Mouse (Mus musculus) testis, adult 2 months (tissue): ENCODE results near the gene Ndfip2. TPM values are rescaled to one million over a fixed set of nuclear protein-coding genes. Genes with fewer than 3 reads are reported as not detected.

Experiments used
- H3K27ac ChIP-seq: fragments of 200-500 bp; 2 replicates; pipeline ENCODE4 v1.5.1; 2012; ENCODE audit warnings: low read depth, low read length; ENCODE audit not compliant: control insufficient read depth, insufficient read depth
- H3K27me3 ChIP-seq: fragments of 200-500 bp; 2 replicates; pipeline ENCODE4 v1.6.1; 2012; ENCODE audit warnings: mild to moderate bottlenecking, low read length, moderate library complexity; ENCODE audit not compliant: control insufficient read depth, insufficient read depth
- H3K36me3 ChIP-seq: fragments of 200-500 bp; 2 replicates; pipeline ENCODE4 v1.6.1; 2012; ENCODE audit warnings: mild to moderate bottlenecking, low read length; ENCODE audit not compliant: control insufficient read depth, insufficient read depth
- H3K4me1 ChIP-seq: fragments of 200-500 bp; 2 replicates; pipeline ENCODE4 v1.6.1; 2012; ENCODE audit warnings: low read length; ENCODE audit not compliant: control insufficient read depth, insufficient read depth
- H3K4me3 ChIP-seq: fragments of 200-500 bp; 2 replicates; pipeline ENCODE4 v1.5.1; 2012; ENCODE audit warnings: low read depth, mild to moderate bottlenecking, low read length, moderate library complexity, mixed read lengths; ENCODE audit not compliant: control insufficient read depth
- CTCF ChIP-seq: fragments of 200-500 bp; IDR thresholded peaks from 2 replicates; pipeline ENCODE4 v1.5.1; 2012; ENCODE audit warnings: low read depth, mild to moderate bottlenecking, inconsistent platforms, low read length, moderate library complexity; ENCODE audit not compliant: control insufficient read depth, insufficient read depth, insufficient replicate concordance
- POLR2A ChIP-seq: fragments of 200-500 bp; IDR thresholded peaks from 2 replicates; pipeline ENCODE4 v1.6.1; 2012; ENCODE audit warnings: low read depth, mild to moderate bottlenecking, inconsistent platforms, low read length, moderate library complexity; ENCODE audit not compliant: control insufficient read depth
- polyA plus RNA-seq: library from polyadenylated mRNA; depleted of rRNA; stranded (reverse); fragments of >200 nt; gene quantifications from 2 replicates; pipeline ENCODE4 v1.2.3, GENCODE M21; 2012

The Ndfip2 gene
- polyA plus RNA-seq, 1 experiment = 81.6 TPM

DNA sequence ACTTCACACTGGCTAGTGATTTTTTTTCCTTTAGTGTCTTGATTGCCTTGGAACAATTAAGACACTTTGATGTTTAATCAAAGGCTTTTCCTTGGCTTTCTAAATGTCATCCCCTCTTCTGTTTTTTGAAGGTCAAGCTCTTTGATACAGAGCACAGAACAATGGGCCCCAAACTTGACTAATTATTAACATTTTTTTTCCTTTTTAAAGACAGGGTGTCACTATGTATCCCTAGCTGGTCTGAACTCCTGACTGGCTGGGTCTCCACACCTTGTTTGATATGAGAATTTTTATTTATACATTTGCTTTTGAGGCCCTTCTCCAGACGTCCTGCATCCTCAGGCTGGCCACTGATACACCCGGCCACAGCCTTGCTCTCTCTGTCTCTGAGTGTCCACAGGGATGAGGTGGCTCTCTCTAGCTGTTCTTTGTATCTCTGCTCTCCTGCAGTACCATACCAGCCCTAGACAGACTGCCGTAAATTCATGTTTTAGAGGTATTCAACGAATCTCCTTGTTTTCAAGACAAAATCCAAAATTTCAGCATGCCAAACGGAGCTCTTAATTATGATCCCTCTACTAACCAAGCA lies 19.8 kb upstream of the Ndfip2 start:
- no peaks in the 10 kb centered on the region for H3K36me3 ChIP-seq
- H3K27ac ChIP-seq = no peak overlapping the region
- H3K27me3 ChIP-seq = no peaks in the 10 kb centered on the region
- no peak overlapping the region for H3K4me3 ChIP-seq
- no peaks in the 10 kb centered on the region for H3K4me1 ChIP-seq
- no peak for TF ChIP-seq CTCF
- no peak for TF ChIP-seq POLR2A

DNA sequence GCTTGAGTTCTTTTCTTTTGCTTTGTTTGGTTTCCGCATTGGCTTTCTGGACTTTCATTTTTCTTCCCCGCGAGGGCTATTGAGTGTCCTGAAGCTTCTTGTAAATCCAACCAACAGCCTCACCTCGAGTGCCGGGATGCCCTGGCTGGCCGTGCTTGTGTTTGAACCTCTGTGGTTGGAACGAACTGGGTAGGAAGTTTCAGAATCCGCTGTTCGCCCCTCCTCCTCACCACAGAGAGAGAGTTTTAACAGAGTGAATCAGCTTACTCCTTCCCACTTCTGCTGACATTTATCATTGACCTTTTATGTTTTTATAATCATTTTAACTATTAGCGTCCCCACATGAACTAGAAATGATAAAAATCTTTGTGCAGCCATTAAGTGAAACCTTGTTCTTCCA lies 18.3 kb upstream of the Ndfip2 start:
- Histone ChIP-seq H3K36me3 (no peaks in the 10 kb centered on the region), H3K4me3 (no peak overlapping the region), H3K27me3 (no peaks in the 10 kb centered on the region), H3K4me1 (no peaks in the 10 kb centered on the region), H3K27ac (no peak overlapping the region)
- TF ChIP-seq POLR2A (no peak), CTCF (no peak)

DNA sequence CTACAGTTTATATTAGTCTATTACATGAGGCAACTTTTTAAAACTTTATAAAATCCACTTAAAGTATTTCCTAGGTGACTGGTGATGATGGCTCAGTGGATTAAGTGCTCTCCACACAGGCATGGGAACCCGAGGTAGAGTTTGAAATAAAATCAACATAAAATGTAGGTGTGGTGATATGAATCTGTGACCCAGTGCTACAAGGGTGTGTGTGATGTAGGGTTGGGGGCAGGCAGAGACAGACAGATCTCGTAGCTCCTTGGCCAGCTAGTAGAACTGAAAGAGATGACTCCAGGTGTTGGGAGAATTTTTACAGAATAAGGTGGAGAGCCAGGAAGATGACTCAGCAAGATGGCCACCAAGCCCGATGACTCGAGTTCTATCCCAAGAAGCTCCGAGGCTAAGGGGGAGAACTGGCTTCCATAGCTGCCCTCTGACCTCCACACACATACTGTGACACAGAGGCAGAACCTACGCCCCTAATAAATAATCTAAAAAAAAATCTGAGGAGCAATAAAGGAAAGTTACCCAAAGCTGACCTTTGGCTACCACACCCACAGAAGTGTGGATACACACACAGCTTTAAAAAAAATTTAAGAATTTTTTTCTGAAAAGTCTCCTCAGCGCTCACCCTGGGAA lies 14.4 kb upstream of the Ndfip2 start:
- Histone ChIP-seq H3K4me3 (no peak overlapping the region), H3K4me1 (no peaks in the 10 kb centered on the region), H3K27me3 (no peaks in the 10 kb centered on the region), H3K27ac (no peak overlapping the region), H3K36me3 (no peaks in the 10 kb centered on the region)
- TF ChIP-seq POLR2A = no peak
- no peak for TF ChIP-seq CTCF

DNA sequence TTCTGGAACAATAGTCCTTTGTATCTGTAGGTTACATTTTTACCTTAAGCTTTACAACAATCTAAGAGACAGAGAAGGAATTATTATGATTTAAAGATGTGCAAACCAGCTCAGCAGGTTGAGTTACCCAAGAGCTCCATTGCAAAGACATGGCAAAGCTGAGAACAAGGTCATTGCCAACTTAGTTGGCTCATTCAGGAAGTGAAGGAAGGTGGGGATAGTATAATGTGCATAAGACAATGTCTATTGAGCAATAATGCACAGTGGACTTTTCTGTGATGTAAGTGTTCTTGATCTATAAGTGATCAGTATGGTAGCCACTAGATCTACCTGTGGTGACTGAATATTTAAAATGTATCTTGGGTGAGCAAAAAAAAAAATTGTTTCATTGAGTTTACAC lies 7.3 kb upstream of the Ndfip2 start:
- H3K27me3 ChIP-seq = no peaks in the 10 kb centered on the region
- H3K36me3 ChIP-seq = no peaks in the 10 kb centered on the region
- no peak overlapping the region for H3K4me3 ChIP-seq
- H3K4me1 ChIP-seq = no peaks in the 10 kb centered on the region
- H3K27ac ChIP-seq = no peak overlapping the region
- TF ChIP-seq CTCF = no peak
- no peak for TF ChIP-seq POLR2A

DNA sequence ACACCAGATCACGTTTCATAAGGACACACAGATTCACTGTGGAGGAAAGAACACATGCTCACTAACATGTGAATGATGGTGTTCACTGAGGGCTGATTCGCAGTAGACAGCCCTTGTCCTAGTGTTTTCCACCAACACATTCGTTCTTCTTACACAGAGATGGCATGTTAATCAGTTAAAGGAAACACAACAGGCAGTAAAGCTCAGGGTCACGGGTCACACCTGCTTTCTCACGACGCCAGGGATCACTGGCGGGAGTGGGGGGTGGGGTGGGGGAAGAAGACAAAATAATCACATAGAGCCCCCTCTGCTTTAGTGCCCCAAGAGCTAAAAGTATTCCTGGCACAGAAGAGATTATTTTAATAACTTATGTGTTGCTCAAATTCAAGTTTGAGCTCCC lies 5.1 kb upstream of the Ndfip2 start:
- Histone ChIP-seq H3K27me3 (no peaks in the 10 kb centered on the region), H3K4me1 (no peaks in the 10 kb centered on the region), H3K27ac (no peak overlapping the region), H3K4me3 (no peak overlapping the region), H3K36me3 (no peaks in the 10 kb centered on the region)
- TF ChIP-seq POLR2A (no peak), CTCF (no peak)

DNA sequence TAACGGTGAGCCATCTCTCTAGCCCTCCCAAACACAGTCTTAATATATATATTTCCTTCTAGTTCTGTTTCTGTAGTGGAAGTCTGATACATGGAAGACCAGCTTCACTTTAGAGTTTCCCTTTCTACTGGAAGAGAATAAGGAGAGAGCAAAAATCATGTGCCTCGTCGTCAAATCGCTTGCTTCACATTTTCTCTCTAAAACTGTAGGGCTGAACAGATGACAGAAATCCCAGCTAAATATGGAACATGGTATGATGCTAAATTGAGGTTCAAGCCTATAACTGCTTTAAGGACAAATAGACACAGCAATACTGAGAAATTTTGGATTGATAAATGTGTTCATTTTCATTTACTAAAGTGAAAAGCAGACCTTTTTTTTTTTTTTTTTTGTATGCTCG lies 4.0 kb upstream of the Ndfip2 start:
- Histone ChIP-seq H3K27ac (no peak overlapping the region), H3K27me3 (no peaks in the 10 kb centered on the region), H3K36me3 (no peaks in the 10 kb centered on the region), H3K4me3 (no peak overlapping the region), H3K4me1 (no peaks in the 10 kb centered on the region)
- TF ChIP-seq POLR2A = no peak
- TF ChIP-seq CTCF = no peak

DNA sequence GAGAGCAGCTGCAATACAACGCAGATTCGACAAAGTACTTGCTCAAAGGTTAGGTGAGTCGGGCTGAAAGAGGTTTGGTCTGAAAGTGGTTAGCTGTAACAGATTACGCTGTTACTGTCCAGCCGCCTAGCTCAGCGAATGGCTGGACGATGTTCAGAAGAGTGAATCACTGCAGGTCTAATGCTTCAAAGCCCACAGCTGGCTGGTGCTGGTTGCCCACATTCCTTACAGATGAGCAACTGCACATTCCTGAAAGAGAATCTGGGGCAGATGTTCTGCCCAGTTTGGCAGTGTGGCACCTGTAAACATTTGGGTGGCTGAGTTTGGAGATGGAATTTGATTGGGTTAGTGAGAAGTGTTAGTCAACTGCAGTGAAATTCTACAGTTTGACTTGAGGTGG lies 2.8 kb upstream of the Ndfip2 start:
- Histone ChIP-seq H3K4me3 (peak overlapping the region; percentile 49), H3K36me3 (no peaks in the 10 kb centered on the region), H3K27ac (no peak overlapping the region), H3K4me1 (no peaks in the 10 kb centered on the region), H3K27me3 (no peaks in the 10 kb centered on the region)
- TF ChIP-seq CTCF (no peak), POLR2A (no peak)
